Mouse (Mus musculus): ENCODE measurements around the gene Grap.

DNA sequence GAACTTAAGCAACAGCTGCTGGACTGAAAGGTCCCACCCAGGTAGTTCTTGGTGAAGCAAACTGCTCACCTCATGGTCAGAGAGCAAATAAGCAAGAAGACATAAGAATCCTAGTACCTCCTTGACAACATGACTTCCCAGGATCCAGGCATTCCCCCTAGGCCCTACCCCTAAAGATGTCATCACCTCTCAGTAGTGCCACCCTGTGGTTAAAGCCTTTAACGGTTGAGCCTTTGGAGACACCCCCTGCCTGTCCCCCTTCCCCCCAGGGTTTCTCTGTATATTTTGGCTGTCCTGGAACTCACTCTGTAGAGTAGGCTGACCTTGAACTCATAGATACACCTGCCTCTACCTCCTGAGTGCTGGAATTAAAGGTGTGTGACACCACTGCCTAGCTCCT, 15.7 kb upstream of the Grap start:
- TF ChIP-seq CTCF (conservative IDR thresholded peaks at IDR 0.05; ENCODE audit: low read length) (no peak), NANOG (IDR thresholded peaks at IDR 0.05; ENCODE audit: borderline replicate concordance, low read length) (no peak), POU5F1 (IDR thresholded peaks at IDR 0.05; ENCODE audit: borderline replicate concordance, low read length) (no peak)
